Mouse (Mus musculus): ENCODE results near the gene Abhd12b. TPM values are rescaled to one million over a fixed set of nuclear protein-coding genes. Genes with fewer than 3 reads are reported as not detected.

The Abhd12b gene
- total RNA-seq (2014; fragmentation: Nextera tagmentation) (not detected in 2 replicates), total RNA-seq (2017) (not detected in 2 replicates)

- ATAC-seq (replicated peaks; ENCODE audit: low FRiP score, low TSS enrichment, poor library complexity, severe bottlenecking) = no peak
These were observed at the start of gene Abhd12b for GRCm38 (mm10) chr12:70153842-70154241. Gene Abhd12b (plus strand): TSS chr12:70154142.

- ATAC-seq (replicated peaks; ENCODE audit: low FRiP score, low TSS enrichment, poor library complexity, severe bottlenecking) = no peak
These were observed 49.7 kb upstream of the Abhd12b start for GRCm38 (mm10) chr12:70104199-70104598.

GRCm38 (mm10) chr12:70104776-70105420 lies 49.0 kb upstream of the Abhd12b start:
- no peak for ATAC-seq (replicated peaks; ENCODE audit: low FRiP score, low TSS enrichment, poor library complexity, severe bottlenecking)

GRCm38 (mm10) chr12:70105885-70106284 lies 48.1 kb upstream of the Abhd12b start:
- no peak for ATAC-seq (replicated peaks; ENCODE audit: low FRiP score, low TSS enrichment, poor library complexity, severe bottlenecking)

GRCm38 (mm10) chr12:70106508-70106907 lies 47.4 kb upstream of the Abhd12b start:
- ATAC-seq (replicated peaks; ENCODE audit: low FRiP score, low TSS enrichment, poor library complexity, severe bottlenecking) = no peak

- no peak for ATAC-seq (replicated peaks; ENCODE audit: low FRiP score, low TSS enrichment, poor library complexity, severe bottlenecking)
These were observed 45.8 kb upstream of the Abhd12b start for GRCm38 (mm10) chr12:70108104-70108503.

GRCm38 (mm10) chr12:70109921-70110320 lies 44.0 kb upstream of the Abhd12b start:
- ATAC-seq (replicated peaks; ENCODE audit: low FRiP score, low TSS enrichment, poor library complexity, severe bottlenecking) = peak; percentile 19; the same call in 1 of the 2 replicates

- ATAC-seq (replicated peaks; ENCODE audit: low FRiP score, low TSS enrichment, poor library complexity, severe bottlenecking) = peak; percentile 49
These were observed 43.4 kb upstream of the Abhd12b start for GRCm38 (mm10) chr12:70110375-70111116.

- ATAC-seq (replicated peaks; ENCODE audit: low FRiP score, low TSS enrichment, poor library complexity, severe bottlenecking) = 0 out of 2 replicates have a peak, but pooled peaks have one; percentile 13
These were observed 42.9 kb upstream of the Abhd12b start for GRCm38 (mm10) chr12:70111117-70111366.

- ATAC-seq (replicated peaks; ENCODE audit: low FRiP score, low TSS enrichment, poor library complexity, severe bottlenecking) = peak; percentile 85
These were observed 42.4 kb upstream of the Abhd12b start for GRCm38 (mm10) chr12:70111367-70112089.

GRCm38 (mm10) chr12:70112090-70112383 lies 41.9 kb upstream of the Abhd12b start:
- ATAC-seq (replicated peaks; ENCODE audit: low FRiP score, low TSS enrichment, poor library complexity, severe bottlenecking) = no peak

- ATAC-seq (replicated peaks; ENCODE audit: low FRiP score, low TSS enrichment, poor library complexity, severe bottlenecking) = no peak
These were observed 40.6 kb upstream of the Abhd12b start, which contains the start of gene Nin for GRCm38 (mm10) chr12:70113351-70113750. Gene Nin (minus strand): TSS chr12:70113717.

- ATAC-seq (replicated peaks; ENCODE audit: low FRiP score, low TSS enrichment, poor library complexity, severe bottlenecking) = no peak
These were observed 36.8 kb upstream of the Abhd12b start for GRCm38 (mm10) chr12:70117146-70117545.

GRCm38 (mm10) chr12:70118721-70119345 lies 35.1 kb upstream of the Abhd12b start:
- no peak for ATAC-seq (replicated peaks; ENCODE audit: low FRiP score, low TSS enrichment, poor library complexity, severe bottlenecking)

- ATAC-seq (replicated peaks; ENCODE audit: low FRiP score, low TSS enrichment, poor library complexity, severe bottlenecking) = 0 out of 2 replicates have a peak, but pooled peaks have one; percentile 59
These were observed 34.4 kb upstream of the Abhd12b start for GRCm38 (mm10) chr12:70119552-70119951.

GRCm38 (mm10) chr12:70126626-70127025 lies 27.3 kb upstream of the Abhd12b start:
- no peak for ATAC-seq (replicated peaks; ENCODE audit: low FRiP score, low TSS enrichment, poor library complexity, severe bottlenecking)

- ATAC-seq (replicated peaks; ENCODE audit: low FRiP score, low TSS enrichment, poor library complexity, severe bottlenecking) = 0 out of 2 replicates have a peak, but pooled peaks have one; percentile 50
These were observed 24.8 kb upstream of the Abhd12b start for GRCm38 (mm10) chr12:70129105-70129504.

GRCm38 (mm10) chr12:70131042-70131675 lies 22.8 kb upstream of the Abhd12b start:
- no peak for ATAC-seq (replicated peaks; ENCODE audit: low FRiP score, low TSS enrichment, poor library complexity, severe bottlenecking)

- ATAC-seq (replicated peaks; ENCODE audit: low FRiP score, low TSS enrichment, poor library complexity, severe bottlenecking) = no peak
These were observed 19.2 kb upstream of the Abhd12b start for GRCm38 (mm10) chr12:70134627-70135235.
